Mouse (Mus musculus) spleen, postnatal 14 days (tissue): ENCODE results near the gene Ptprk.

Source experiments
- DNase-seq, 2 experiments: peaks; one replicate each; pipeline ENCODE4 v3.0.0; 2021 to 2022; ENCODE audit warnings: low spot score in 2 of 2

The Ptprk gene

GRCm38 (mm10) chr10:28540595-28540994, 466.0 kb downstream of the Ptprk start:
- DNase-seq, result no peak

- DNase-seq, result no peak
Observed at GRCm38 (mm10) chr10:28542754-28543153, 468.1 kb downstream of the Ptprk start.

- no peak for DNase-seq
Observed at GRCm38 (mm10) chr10:28550549-28550948, 475.9 kb downstream of the Ptprk start.

GRCm38 (mm10) chr10:28552068-28552467, 477.4 kb downstream of the Ptprk start:
- DNase-seq, result no peak

GRCm38 (mm10) chr10:28564110-28564674, 489.6 kb downstream of the Ptprk start:
- DNase-seq, result no peak

GRCm38 (mm10) chr10:28566378-28566777, 491.8 kb downstream of the Ptprk start:
- no peak for DNase-seq

GRCm38 (mm10) chr10:28566828-28567227, 492.2 kb downstream of the Ptprk start:
- DNase-seq, result no peak

- no peak for DNase-seq
Observed at GRCm38 (mm10) chr10:28567441-28567840, 492.8 kb downstream of the Ptprk start.

- DNase-seq, result no peak
Observed at GRCm38 (mm10) chr10:28568047-28568446, 493.4 kb downstream of the Ptprk start.

GRCm38 (mm10) chr10:28579596-28579995, 505.0 kb downstream of the Ptprk start:
- DNase-seq, result no peak

- DNase-seq, result no peak
Observed at GRCm38 (mm10) chr10:28586565-28587138, 512.0 kb downstream of the Ptprk start.

GRCm38 (mm10) chr10:28588401-28588800, 513.8 kb downstream of the Ptprk start:
- DNase-seq, result no peak

- no peak for DNase-seq
Observed at GRCm38 (mm10) chr10:28590822-28591221, 516.2 kb downstream of the Ptprk start.

- no peak for DNase-seq
Observed at GRCm38 (mm10) chr10:28593566-28594292, 519.1 kb downstream of the Ptprk start.

GRCm38 (mm10) chr10:28596897-28597296, 522.3 kb downstream of the Ptprk start:
- DNase-seq, result no peak

- no peak for DNase-seq
Observed at GRCm38 (mm10) chr10:28609136-28609535, 534.5 kb downstream of the Ptprk start.

GRCm38 (mm10) chr10:28614396-28614795, 539.8 kb downstream of the Ptprk start:
- DNase-seq, result no peak

GRCm38 (mm10) chr10:28617203-28617602, 542.6 kb downstream of the Ptprk start:
- no peak for DNase-seq

GRCm38 (mm10) chr10:28618002-28618401, 543.4 kb downstream of the Ptprk start:
- DNase-seq, result no peak

GRCm38 (mm10) chr10:28619415-28619814, 544.8 kb downstream of the Ptprk start:
- no peak for DNase-seq

GRCm38 (mm10) chr10:28636096-28636495, 561.5 kb downstream of the Ptprk start:
- DNase-seq, result no peak

- DNase-seq, result no peak
Observed at GRCm38 (mm10) chr10:28641887-28642286, 567.3 kb downstream of the Ptprk start.
